Mouse (Mus musculus) neural tube, embryonic 12.5 days (tissue): ENCODE measurements around the gene Exoc3l. TPM values are rescaled to one million over a fixed set of nuclear protein-coding genes. Genes with fewer than 3 reads are reported as not detected.

ENCODE experiments used
- microRNA counts: library from miRNA; unstranded; fragments of <30 nt; microRNA quantifications from one replicate; lab custom pipeline; 2017
- microRNA-seq: library from miRNA; unstranded; fragments of <30 nt; microRNA quantifications from one replicate; pipeline ENCODE4, GENCODE M21; 2017
- polyA plus RNA-seq: library from polyadenylated mRNA; unstranded; fragments of >200 nt; fragmentation: Nextera tagmentation; extraction: Ambion mirVana; gene quantifications from 2 replicates; pipeline ENCODE4 v1.2.1, GENCODE M21; 2016

Exoc3l gene
- polyA plus RNA-seq, 1 experiment from 2014 or later: 16.3 TPM

MicroRNA genes within 50 kb of the gene (microRNA counts, 519-probe panel; counts per million panel counts)
- microRNA mmu-miR-328 (lab: Ali Mortazavi, UCI): 3,538 counts per million, percentile 73 among the panel's probes with 10 or more counts

Small RNAs within 50 kb of the gene (microRNA-seq; reads per million reads assigned to microRNA genes)
- gene Gm27320 (not detected), gene Mir328 (150 reads per million, percentile 57 among the genes with 10 or more reads in this experiment)

Other genes with a start within 250 kb of the Exoc3l start
- not detected in 2 replicates for gene Ces3a, start 247.5 kb downstream of the Exoc3l start, polyA plus RNA-seq
- not detected in 2 replicates for gene Ces3b, start 212.3 kb downstream of the Exoc3l start, polyA plus RNA-seq
- not detected in 2 replicates for gene Ces4a, start 164.3 kb downstream of the Exoc3l start, polyA plus RNA-seq
- 65.8 and 73.1 TPM in 2 replicates for gene Cbfb, start 125.4 kb downstream of the Exoc3l start, polyA plus RNA-seq
- 26.4 and 27.1 TPM in 2 replicates for gene D230025D16Rik, start 71.0 kb downstream of the Exoc3l start, polyA plus RNA-seq
- gene B3gnt9, start 40.9 kb downstream of the Exoc3l start, polyA plus RNA-seq: 6.5 TPM in 2 replicates
- 18.7 and 21.2 TPM in 2 replicates for gene Tradd, start 31.5 kb downstream of the Exoc3l start, polyA plus RNA-seq
- gene Fbxl8, start 31.5 kb downstream of the Exoc3l start, polyA plus RNA-seq: 0.90 and 1.0 TPM in 2 replicates
- 0.19 and 0.20 TPM in 2 replicates for gene Hsf4, start 26.3 kb downstream of the Exoc3l start, polyA plus RNA-seq
- gene Nol3, start 20.0 kb downstream of the Exoc3l start, polyA plus RNA-seq: 3.5 and 4.3 TPM in 2 replicates
- 70.6 and 78.4 TPM in 2 replicates for gene 4931428F04Rik, start 6.2 kb downstream of the Exoc3l start, polyA plus RNA-seq
- 66.0 and 75.6 TPM in 2 replicates for gene E2f4, start 1.6 kb upstream of the Exoc3l start, polyA plus RNA-seq
- 1.5 and 2.2 TPM in 2 replicates for gene Elmo3, start 9.5 kb upstream of the Exoc3l start, polyA plus RNA-seq
- gene Lrrc29, start 30.2 kb upstream of the Exoc3l start, polyA plus RNA-seq: 1.2 and 1.3 TPM in 2 replicates
- 112 and 113 TPM in 2 replicates for gene Tmem208, start 30.3 kb upstream of the Exoc3l start, polyA plus RNA-seq
- 0.92 and 0.98 TPM in 2 replicates for gene Fhod1, start 51.9 kb upstream of the Exoc3l start, polyA plus RNA-seq
- 4.4 and 4.5 TPM in 2 replicates for gene Slc9a5, start 52.7 kb upstream of the Exoc3l start, polyA plus RNA-seq
- 0.35 and 0.75 TPM in 2 replicates for gene Plekhg4, start 77.2 kb upstream of the Exoc3l start, polyA plus RNA-seq
- gene Kctd19, start 117.4 kb upstream of the Exoc3l start, polyA plus RNA-seq: not detected in 2 replicates
- 1.6 and 1.8 TPM in 2 replicates for gene Lrrc36, start 117.5 kb upstream of the Exoc3l start, polyA plus RNA-seq
- 242 and 246 TPM in 2 replicates for gene Tppp3, start 175.4 kb upstream of the Exoc3l start, polyA plus RNA-seq
- gene Zdhhc1, start 200.8 kb upstream of the Exoc3l start, polyA plus RNA-seq: 29.0 and 30.7 TPM in 2 replicates
- 23.8 and 25.7 TPM in 2 replicates for gene Hsd11b2, start 222.7 kb upstream of the Exoc3l start, polyA plus RNA-seq